Mouse (Mus musculus) CH12.LX (cell line): Measurements from ENCODE around the gene Zfp772. TPM values are rescaled to one million over a fixed set of nuclear protein-coding genes. Genes with fewer than 3 reads are reported as not detected.

ENCODE experiments used
- polyA plus RNA-seq: library from polyadenylated mRNA; unstranded; fragments of >175 nt; gene quantifications from 2 replicates; pipeline ENCODE4 v1.2.1, GENCODE M21; 2012; ENCODE audit warnings: low read depth; ENCODE audit not compliant: insufficient read length
- total RNA-seq, 2 experiments: library from RNA; depleted of rRNA; stranded (reverse); fragments of 300-350 nt in 1 of 2; fragments of >200 nt in 1 of 2; gene quantifications; 2 replicates each; pipeline ENCODE4 v1.2.3; 2012 to 2014

Gene Zfp772
- total and polyA plus RNA-seq, 3 experiments = 1.6 to 3.5 (median 2.8) TPM

Other genes with a start within 250 kb of the Zfp772 start
- not detected in 2 replicates for gene Aurkc, start 214.7 kb downstream of the Zfp772 start, total RNA-seq (2012; rRNA removed)
- gene Aurkc, start 214.7 kb downstream of the Zfp772 start, total RNA-seq (2014; rRNA removed) = 0.21 TPM in 1 of 2 replicates, not detected in the other
- gene Aurkc, start 214.7 kb downstream of the Zfp772 start, polyA plus RNA-seq = 0.50 TPM in 1 of 2 replicates, not detected in the other
- 18.1 and 19.7 TPM in 2 replicates for gene Zfp954, start 88.5 kb downstream of the Zfp772 start, total RNA-seq (2012; rRNA removed)
- gene Zfp954, start 88.5 kb downstream of the Zfp772 start, total RNA-seq (2014; rRNA removed) = 18.6 and 19.4 TPM in 2 replicates
- gene Zfp954, start 88.5 kb downstream of the Zfp772 start, polyA plus RNA-seq = 7.5 and 7.6 TPM in 2 replicates
- 3.4 and 5.1 TPM in 2 replicates for gene Zfp773, start 73.2 kb downstream of the Zfp772 start, total RNA-seq (2012; rRNA removed)
- 4.3 and 4.4 TPM in 2 replicates for gene Zfp773, start 73.2 kb downstream of the Zfp772 start, total RNA-seq (2014; rRNA removed)
- gene Zfp773, start 73.2 kb downstream of the Zfp772 start, polyA plus RNA-seq = 6.4 and 7.0 TPM in 2 replicates
- 1.8 and 2.2 TPM in 2 replicates for gene Zfp418, start 38.7 kb downstream of the Zfp772 start, total RNA-seq (2012; rRNA removed)
- 0.92 and 1.3 TPM in 2 replicates for gene Zfp418, start 38.7 kb downstream of the Zfp772 start, total RNA-seq (2014; rRNA removed)
- gene Zfp418, start 38.7 kb downstream of the Zfp772 start, polyA plus RNA-seq = 0.89 and 1.2 TPM in 2 replicates
- gene Vmn2r29, start 37.3 kb upstream of the Zfp772 start, total RNA-seq (2012; rRNA removed) = not detected in 2 replicates
- not detected in 2 replicates for gene Vmn2r29, start 37.3 kb upstream of the Zfp772 start, total RNA-seq (2014; rRNA removed)
- gene Vmn2r29, start 37.3 kb upstream of the Zfp772 start, polyA plus RNA-seq = not detected in 2 replicates
- gene Gm45844, start 68.3 kb upstream of the Zfp772 start, total RNA-seq (2012; rRNA removed) = 0.08 and 0.34 TPM in 2 replicates
- not detected in 2 replicates for gene Gm45844, start 68.3 kb upstream of the Zfp772 start, total RNA-seq (2014; rRNA removed)
- gene Gm45844, start 68.3 kb upstream of the Zfp772 start, polyA plus RNA-seq = not detected in 2 replicates
- 12.1 and 13.2 TPM in 2 replicates for gene Clcn4, start 90.9 kb upstream of the Zfp772 start, total RNA-seq (2012; rRNA removed)
- 14.4 and 14.5 TPM in 2 replicates for gene Clcn4, start 90.9 kb upstream of the Zfp772 start, total RNA-seq (2014; rRNA removed)
- gene Clcn4, start 90.9 kb upstream of the Zfp772 start, polyA plus RNA-seq = 10.6 and 10.7 TPM in 2 replicates
- not detected in 2 replicates for gene Vmn2r30, start 127.6 kb upstream of the Zfp772 start, total RNA-seq (2012; rRNA removed)
- 0.03 TPM in 1 of 2 replicates, not detected in the other for gene Vmn2r30, start 127.6 kb upstream of the Zfp772 start, total RNA-seq (2014; rRNA removed)
- gene Vmn2r30, start 127.6 kb upstream of the Zfp772 start, polyA plus RNA-seq = not detected in 2 replicates
- not detected in 2 replicates for gene Gm45783, start 164.6 kb upstream of the Zfp772 start, total RNA-seq (2012; rRNA removed)
- not detected in 2 replicates for gene Gm45783, start 164.6 kb upstream of the Zfp772 start, total RNA-seq (2014; rRNA removed)
- gene Gm45783, start 164.6 kb upstream of the Zfp772 start, polyA plus RNA-seq = not detected in 2 replicates
- gene Vmn2r31, start 189.7 kb upstream of the Zfp772 start, total RNA-seq (2012; rRNA removed) = not detected in 2 replicates
- not detected in 2 replicates for gene Vmn2r31, start 189.7 kb upstream of the Zfp772 start, total RNA-seq (2014; rRNA removed)
- gene Vmn2r31, start 189.7 kb upstream of the Zfp772 start, polyA plus RNA-seq = not detected in 2 replicates